Mouse (Mus musculus): ENCODE data around the gene Mesd. TPM values are rescaled to one million over a fixed set of nuclear protein-coding genes. Genes with fewer than 3 reads are reported as not detected.

Mesd gene
- polyA plus RNA-seq (2014; fragmentation: Nextera tagmentation; extraction: Ambion mirVana) = 63.5 and 71.5 TPM in 2 replicates

DNA sequence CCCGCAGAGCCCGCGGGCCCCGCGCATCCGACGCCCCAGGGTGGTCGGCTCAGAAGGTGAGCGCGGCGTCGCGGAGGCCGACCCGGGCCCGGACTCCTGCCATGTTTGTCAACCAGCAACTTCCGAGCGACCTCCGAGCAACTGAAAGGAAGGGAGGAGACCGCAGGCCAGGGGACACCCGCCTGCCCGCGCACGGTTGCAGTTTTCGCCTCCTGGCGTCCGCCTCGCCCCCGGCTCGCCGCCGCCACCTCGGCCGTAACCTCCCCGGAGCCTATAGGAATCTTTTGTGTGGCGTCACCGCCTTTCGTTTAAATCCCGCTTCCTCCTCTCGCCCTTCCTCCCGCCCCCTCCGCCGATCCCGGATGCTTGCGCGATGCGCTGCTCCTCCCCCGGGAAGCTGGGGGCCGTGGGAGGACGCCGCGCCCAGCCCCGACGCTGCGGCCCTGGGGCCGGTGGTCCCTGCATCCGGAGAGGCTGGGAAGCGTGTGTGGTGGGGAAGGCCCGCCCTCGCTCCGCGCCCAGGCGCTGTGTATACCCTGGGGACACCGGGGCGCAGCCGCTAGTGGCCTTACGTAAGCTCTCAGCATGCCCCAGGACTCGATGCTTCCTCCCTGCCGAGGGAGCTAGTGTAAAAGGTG is at the start of gene Mesd, which contains the start of gene Tlnrd1:
Gene Mesd, plus strand, starts transcription at position 446 of the 638 bp plus-strand sequence.
Gene Tlnrd1, minus strand, starts transcription at position 285 of the 638 bp plus-strand sequence.
- no peaks in the 10 kb centered on the region for H3K27me3 ChIP-seq (ENCODE audit: control insufficient read depth, insufficient read depth, low read length)
- H3K9ac ChIP-seq (ENCODE audit: low read length) = peak within 1 kb of the TSS; percentile 91
- ATAC-seq (ENCODE audit: insufficient number of reproducible peaks, insufficient read depth, low FRiP score, low read depth) = peak; percentile 80
- H3K9me3 ChIP-seq (ENCODE audit: control insufficient read depth, low read length) = no peaks in the 10 kb centered on the region
- peaks cover 13% of the 10 kb centered on the region for H3K36me3 ChIP-seq (ENCODE audit: control insufficient read depth, insufficient read depth, low read length)
- peak within 1 kb of the TSS; percentile 71 to 88 for H3K4me3 ChIP-seq (ENCODE audit: control insufficient read depth in 1 of 2, insufficient read depth in 1 of 2, low read depth in 1 of 2, low read length in 2 of 2)
- under 1% methylated on average over 64 of the region's 69 CpGs for WGBS
- H3K4me1 ChIP-seq (ENCODE audit: control insufficient read depth in 2 of 2, insufficient read depth in 2 of 2, low read length in 2 of 2) = peaks cover 6 to 34% of the 10 kb centered on the region in 2 experiments
- peak within 1 kb of the TSS; percentile 88 to 98 for H3K27ac ChIP-seq (replicated peaks in 1 of 2; ENCODE audit: control insufficient read depth in 1 of 2, insufficient read depth in 1 of 2, low read depth in 2 of 2, low read length in 2 of 2)
- peak within 1 kb of the TSS; percentile 95 for H3K4me2 ChIP-seq (ENCODE audit: low read length)

DNA sequence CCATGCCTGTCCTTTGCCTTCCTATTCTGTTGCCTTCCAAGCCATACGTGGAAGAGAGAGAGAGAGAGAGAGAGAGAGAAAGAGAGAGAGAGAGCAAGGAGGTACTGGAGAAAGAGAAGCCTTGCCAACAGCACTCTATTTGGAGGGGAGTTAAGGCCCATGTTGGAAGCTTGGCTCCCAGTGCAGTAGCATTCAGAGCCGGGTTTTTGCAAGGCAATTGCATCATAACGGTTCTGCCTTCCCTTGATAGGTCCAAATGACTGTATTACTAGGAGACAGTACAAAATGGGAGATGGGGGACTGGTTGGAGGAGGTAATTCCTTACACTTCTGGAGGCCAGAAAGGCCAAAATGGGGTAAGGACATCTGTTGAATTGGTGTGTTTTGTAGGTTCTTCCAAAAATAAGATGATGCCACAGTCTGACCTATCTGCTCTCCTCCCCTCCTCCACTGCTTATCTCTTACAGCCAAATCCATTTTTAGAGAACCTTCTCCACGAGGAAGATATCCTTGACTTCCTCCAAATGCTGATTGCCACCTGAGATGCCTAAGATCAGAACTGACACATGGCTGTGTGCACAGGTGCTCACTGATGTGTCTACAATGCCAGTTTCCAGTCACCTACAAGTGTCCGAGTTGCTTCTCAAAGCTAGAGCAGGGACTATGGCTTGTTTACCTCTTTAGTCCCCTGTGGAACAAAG is 45.6 kb upstream of the Mesd start:
- Histone ChIP-seq H3K9ac (ENCODE audit: low read length) (no peak overlapping the region), H3K4me3 (ENCODE audit: control insufficient read depth in 1 of 2, insufficient read depth in 1 of 2, low read depth in 1 of 2, low read length in 2 of 2) (no peak overlapping the region), H3K9me3 (ENCODE audit: control insufficient read depth, low read length) (no peaks in the 10 kb centered on the region), H3K27ac (replicated peaks in 1 of 2; ENCODE audit: control insufficient read depth in 1 of 2, insufficient read depth in 1 of 2, low read depth in 2 of 2, low read length in 2 of 2) (no peak overlapping the region), H3K4me2 (ENCODE audit: low read length) (no peak overlapping the region), H3K4me1 (ENCODE audit: control insufficient read depth in 2 of 2, insufficient read depth in 2 of 2, low read length in 2 of 2) (peaks cover 5 to 9% of the 10 kb centered on the region in 2 experiments; a peak in 3 of 4 replicates), H3K27me3 (ENCODE audit: control insufficient read depth, insufficient read depth, low read length) (no peaks in the 10 kb centered on the region), H3K36me3 (ENCODE audit: control insufficient read depth, insufficient read depth, low read length) (no peaks in the 10 kb centered on the region)
- 56% methylated on average over 5 of the region's 5 CpGs for WGBS
- no peak for ATAC-seq (ENCODE audit: insufficient number of reproducible peaks, insufficient read depth, low FRiP score, low read depth)

DNA sequence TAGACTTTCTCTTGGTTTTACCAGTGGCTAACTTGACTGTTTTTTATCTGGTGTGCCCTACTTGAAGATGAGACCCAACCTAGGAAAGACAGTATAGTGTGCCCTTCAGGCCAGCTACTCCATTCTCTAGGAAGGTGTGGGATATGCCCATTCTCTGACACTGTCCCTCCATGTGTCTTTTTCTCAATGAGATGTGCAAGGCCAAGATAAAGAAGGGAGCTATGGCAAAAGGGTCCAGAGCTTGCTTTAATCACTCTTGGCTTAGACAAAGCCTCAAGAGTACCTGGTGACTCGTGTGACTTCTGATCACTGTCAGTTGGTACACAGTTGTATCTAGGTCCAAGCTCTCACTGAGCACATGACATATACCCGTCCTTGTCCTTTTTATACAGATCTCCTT is 44.2 kb upstream of the Mesd start:
- no peak overlapping the region for H3K4me3 ChIP-seq (ENCODE audit: control insufficient read depth in 1 of 2, insufficient read depth in 1 of 2, low read depth in 1 of 2, low read length in 2 of 2)
- H3K27ac ChIP-seq (replicated peaks in 1 of 2; ENCODE audit: control insufficient read depth in 1 of 2, insufficient read depth in 1 of 2, low read depth in 2 of 2, low read length in 2 of 2) = no peak overlapping the region
- no peak overlapping the region for H3K4me2 ChIP-seq (ENCODE audit: low read length)
- no peak for ATAC-seq (ENCODE audit: insufficient number of reproducible peaks, insufficient read depth, low FRiP score, low read depth)
- H3K9me3 ChIP-seq (ENCODE audit: control insufficient read depth, low read length) = no peaks in the 10 kb centered on the region
- no peak overlapping the region for H3K9ac ChIP-seq (ENCODE audit: low read length)
- no peaks in the 10 kb centered on the region for H3K36me3 ChIP-seq (ENCODE audit: control insufficient read depth, insufficient read depth, low read length)
- H3K27me3 ChIP-seq (ENCODE audit: control insufficient read depth, insufficient read depth, low read length) = no peaks in the 10 kb centered on the region
- WGBS = 76% methylated on average over 2 of the region's 2 CpGs
- peaks cover 5 to 9% of the 10 kb centered on the region in 2 experiments; a peak in 3 of 4 replicates for H3K4me1 ChIP-seq (ENCODE audit: control insufficient read depth in 2 of 2, insufficient read depth in 2 of 2, low read length in 2 of 2)

DNA sequence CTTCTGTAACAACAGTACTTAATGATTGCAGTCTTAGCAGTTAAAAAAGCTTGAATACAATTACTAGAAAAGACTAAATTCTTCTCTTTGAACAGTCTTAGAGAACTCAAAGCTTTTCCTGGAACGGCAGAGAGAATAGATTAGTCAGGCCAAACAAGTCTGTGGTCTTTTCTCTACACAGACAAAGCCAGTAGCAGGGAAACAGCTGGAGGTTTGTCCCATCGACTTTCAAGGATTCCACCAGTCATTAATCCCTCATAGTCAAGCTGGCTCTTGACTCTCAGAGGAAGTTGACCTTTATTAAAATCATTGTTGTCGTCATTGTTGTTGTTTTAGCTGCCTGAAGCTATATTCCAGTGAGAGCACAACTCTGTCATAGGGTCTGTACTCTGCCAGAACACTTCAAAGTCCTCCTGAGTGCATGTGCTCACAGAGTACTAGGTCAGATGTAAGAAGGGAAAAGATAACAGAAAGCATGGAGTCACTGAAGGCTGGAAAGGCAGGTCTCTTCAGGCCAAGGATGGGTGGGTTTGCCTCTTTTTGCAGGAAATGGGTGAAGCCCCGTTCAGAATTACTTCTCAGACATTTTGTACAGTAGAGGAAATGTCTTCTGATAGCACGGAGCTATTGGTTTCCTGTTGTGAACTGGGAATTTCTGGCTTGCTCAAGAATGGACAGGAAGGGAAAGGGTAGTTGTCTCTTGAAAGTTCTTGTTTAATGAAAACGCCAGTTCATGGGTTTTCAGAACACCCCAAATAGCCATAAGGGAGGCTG is 41.6 kb upstream of the Mesd start:
- H3K27me3 ChIP-seq (ENCODE audit: control insufficient read depth, insufficient read depth, low read length) = no peaks in the 10 kb centered on the region
- no peaks in the 10 kb centered on the region for H3K36me3 ChIP-seq (ENCODE audit: control insufficient read depth, insufficient read depth, low read length)
- H3K9me3 ChIP-seq (ENCODE audit: control insufficient read depth, low read length) = no peaks in the 10 kb centered on the region
- peak; percentile 39; the same call in 1 of the 2 replicates for ATAC-seq (ENCODE audit: insufficient number of reproducible peaks, insufficient read depth, low FRiP score, low read depth)
- H3K27ac ChIP-seq (replicated peaks in 1 of 2; ENCODE audit: control insufficient read depth in 1 of 2, insufficient read depth in 1 of 2, low read depth in 2 of 2, low read length in 2 of 2) = peak overlapping the region in 1 of 2 experiments; percentile 24
- H3K4me3 ChIP-seq (ENCODE audit: control insufficient read depth in 1 of 2, insufficient read depth in 1 of 2, low read depth in 1 of 2, low read length in 2 of 2) = no peak overlapping the region
- no peak overlapping the region for H3K9ac ChIP-seq (ENCODE audit: low read length)
- H3K4me1 ChIP-seq (ENCODE audit: control insufficient read depth in 2 of 2, insufficient read depth in 2 of 2, low read length in 2 of 2) = peaks cover 9 to 14% of the 10 kb centered on the region in 2 experiments
- no peak overlapping the region for H3K4me2 ChIP-seq (ENCODE audit: low read length)
- 51% methylated on average over 6 of the region's 6 CpGs for WGBS

DNA sequence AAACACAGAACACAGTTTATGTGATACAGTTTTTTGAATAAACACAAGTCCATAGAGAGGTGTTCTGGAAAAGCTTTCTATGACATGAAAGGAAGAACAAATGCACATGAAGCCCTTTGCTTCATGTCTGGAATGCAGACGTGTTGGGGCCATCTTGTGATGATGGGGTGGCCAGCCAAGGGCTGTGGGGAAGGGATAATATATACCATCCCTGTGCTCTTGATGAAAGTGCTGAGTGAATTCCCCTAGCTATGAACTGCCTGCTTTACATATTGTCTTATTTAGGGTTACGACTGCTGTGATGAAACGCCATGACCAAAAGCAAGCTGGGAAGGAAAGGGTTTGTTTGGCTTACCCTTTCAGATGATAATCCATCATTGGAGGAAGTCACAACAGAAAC is 39.5 kb upstream of the Mesd start:
- no peak overlapping the region for H3K27ac ChIP-seq (replicated peaks in 1 of 2; ENCODE audit: control insufficient read depth in 1 of 2, insufficient read depth in 1 of 2, low read depth in 2 of 2, low read length in 2 of 2)
- WGBS = 90% methylated on average over 3 of the region's 3 CpGs

DNA sequence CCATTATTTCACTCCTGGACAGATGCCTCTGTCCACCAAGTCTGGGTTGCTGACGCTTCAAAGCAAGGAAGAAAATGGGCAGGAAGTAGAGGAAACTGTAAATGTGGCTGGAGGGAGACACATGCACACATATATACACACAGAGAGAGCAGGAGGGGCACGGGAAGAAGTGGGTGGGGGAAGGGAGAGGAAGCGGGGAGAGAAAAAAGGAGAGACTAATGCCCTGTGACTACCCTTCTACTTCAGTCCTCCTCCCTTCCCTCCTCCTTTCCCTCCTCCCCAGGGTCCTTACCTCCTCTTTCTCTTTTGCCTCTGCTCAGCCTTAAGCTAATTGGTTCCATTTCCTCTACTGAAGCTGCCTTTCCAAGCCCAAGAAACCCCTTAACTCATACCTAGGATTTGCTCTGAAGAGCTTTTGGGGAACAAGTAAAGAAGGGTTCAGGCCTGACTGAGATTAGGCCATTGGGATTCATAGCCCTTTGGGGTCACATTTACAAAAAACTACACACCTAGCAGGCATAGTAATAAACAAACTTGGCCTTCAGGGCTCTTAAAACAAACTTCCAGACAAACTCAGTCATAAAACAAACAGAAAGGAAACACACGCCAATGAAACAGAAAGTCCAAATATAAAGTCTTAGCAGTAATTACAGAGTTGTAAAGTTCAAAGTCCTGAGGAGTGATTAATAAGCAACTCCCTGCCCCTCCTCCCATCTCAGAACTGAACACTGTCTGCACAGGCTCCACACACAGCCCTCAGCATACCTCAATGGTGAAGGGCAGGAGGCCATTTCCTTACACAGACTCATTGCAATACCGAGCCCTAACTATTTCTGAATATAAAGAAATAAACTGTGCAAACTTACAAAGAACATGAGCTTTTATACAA is 36.8 kb upstream of the Mesd start:
- Histone ChIP-seq H3K9ac (ENCODE audit: low read length) (no peak overlapping the region), H3K36me3 (ENCODE audit: control insufficient read depth, insufficient read depth, low read length) (no peaks in the 10 kb centered on the region), H3K4me3 (ENCODE audit: control insufficient read depth in 1 of 2, insufficient read depth in 1 of 2, low read depth in 1 of 2, low read length in 2 of 2) (no peak overlapping the region), H3K4me2 (ENCODE audit: low read length) (no peak overlapping the region), H3K27me3 (ENCODE audit: control insufficient read depth, insufficient read depth, low read length) (no peaks in the 10 kb centered on the region), H3K4me1 (ENCODE audit: control insufficient read depth in 2 of 2, insufficient read depth in 2 of 2, low read length in 2 of 2) (peaks cover 4 to 5% of the 10 kb centered on the region in 2 experiments; a peak in 2 of 4 replicates), H3K27ac (replicated peaks in 1 of 2; ENCODE audit: control insufficient read depth in 1 of 2, insufficient read depth in 1 of 2, low read depth in 2 of 2, low read length in 2 of 2) (no peak overlapping the region), H3K9me3 (ENCODE audit: control insufficient read depth, low read length) (no peaks in the 10 kb centered on the region)
- WGBS = 63% methylated on average over 5 of the region's 5 CpGs
- no peak for ATAC-seq (ENCODE audit: insufficient number of reproducible peaks, insufficient read depth, low FRiP score, low read depth)

More for the DNA sequence above, 39.5 kb upstream of the Mesd start:
- no peak overlapping the region for H3K4me2 ChIP-seq (ENCODE audit: low read length)
- H3K36me3 ChIP-seq (ENCODE audit: control insufficient read depth, insufficient read depth, low read length) = no peaks in the 10 kb centered on the region
- H3K9ac ChIP-seq (ENCODE audit: low read length) = no peak overlapping the region
- H3K9me3 ChIP-seq (ENCODE audit: control insufficient read depth, low read length) = no peaks in the 10 kb centered on the region
- H3K4me1 ChIP-seq (ENCODE audit: control insufficient read depth in 2 of 2, insufficient read depth in 2 of 2, low read length in 2 of 2) = peaks cover 9 to 14% of the 10 kb centered on the region in 2 experiments
- no peak overlapping the region for H3K4me3 ChIP-seq (ENCODE audit: control insufficient read depth in 1 of 2, insufficient read depth in 1 of 2, low read depth in 1 of 2, low read length in 2 of 2)
- ATAC-seq (ENCODE audit: insufficient number of reproducible peaks, insufficient read depth, low FRiP score, low read depth) = no peak
- no peaks in the 10 kb centered on the region for H3K27me3 ChIP-seq (ENCODE audit: control insufficient read depth, insufficient read depth, low read length)
